ENCODE assay signal across 8 mouse cellular contexts in the genomic region with DNA sequence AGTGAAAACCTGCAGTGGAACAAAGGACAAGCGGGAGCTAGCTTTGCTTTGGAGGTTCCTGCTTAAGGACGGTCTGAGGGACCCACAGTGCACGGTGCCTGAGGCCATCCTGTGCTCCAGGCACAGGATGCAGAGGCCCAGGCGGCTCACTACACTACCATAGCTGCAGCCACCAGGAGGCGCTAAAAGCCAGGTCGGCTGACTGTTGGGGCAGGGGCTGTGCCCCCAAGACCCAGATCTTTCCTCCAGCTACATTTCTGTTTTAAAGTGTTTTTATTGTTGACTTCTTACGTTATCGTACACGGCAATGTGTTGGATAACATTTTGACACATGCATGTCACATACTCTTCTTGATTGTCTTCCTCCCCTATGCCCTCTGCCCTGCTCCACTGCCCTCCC. TPM values are rescaled to one million over a fixed set of nuclear protein-coding genes. Genes with fewer than 3 reads are reported as not detected.
DNase-seq lines count a peak whose midpoint lies in the region; ATAC-seq lines count a peak whose summit lies in the region.
"Had no signal": no experiment of that assay in that cellular context is flagged by ENCODE, and none has a peak within 500 bp of the region (broad histone marks: within the 10 kb centered on the region; RNA-seq: fewer than 3 reads in every experiment).

No protein-coding gene starts in this region.

- peak; percentile 40 for DNase-seq in kidney, adult 9 months
- peak; percentile 68 for DNase-seq in ES-CJ7 (ENCODE audit: low read depth, low spot score)
- DNase-seq in retina, embryonic 14.5 days (ENCODE audit: low spot score), result peak; percentile 53
- no peak for DNase-seq in left cerebral cortex, adult 9 months (ENCODE audit: low spot score in 2 of 2)

- H3K4me3 ChIP-seq in kidney, embryonic 14.5 days (ENCODE audit: low read length), result no peak overlapping the region

- H3K27ac ChIP-seq in kidney, embryonic 14.5 days (ENCODE audit: low read depth, low read length), result no peak overlapping the region

- no peaks in the 10 kb centered on the region for H3K9me3 ChIP-seq in kidney, embryonic 14.5 days (ENCODE audit: control insufficient read depth, low read length)

- 61% methylated on average over 9 of the region's 9 CpGs for WGBS in kidney, embryonic 14.5 days

- no peaks in the 10 kb centered on the region for H3K36me3 ChIP-seq in kidney, embryonic 14.5 days (ENCODE audit: control insufficient read depth, insufficient read depth, low read length)

- no peak overlapping the region for H3K9ac ChIP-seq in kidney, embryonic 14.5 days (ENCODE audit: low read depth, low read length)

- H3K27me3 ChIP-seq in kidney, embryonic 14.5 days (ENCODE audit: control insufficient read depth, insufficient read depth, low read length), result no peaks in the 10 kb centered on the region

- no peak overlapping the region for H3K4me2 ChIP-seq in kidney, embryonic 14.5 days (replicated peaks; ENCODE audit: low read depth, low read length)

- ATAC-seq in kidney, embryonic 14.5 days (ENCODE audit: low FRiP score, low TSS enrichment), result no peak
- ATAC-seq in common myeloid progenitor, adult 5-6 weeks (replicated peaks; ENCODE audit: low read depth, poor library complexity, severe bottlenecking), result peak; percentile 51; the same call in 1 of the 2 replicates
- ATAC-seq in megakaryocyte, adult 5-6 weeks (ENCODE audit: poor library complexity, severe bottlenecking), result no peak

- H3K4me1 ChIP-seq in kidney, embryonic 14.5 days (ENCODE audit: control insufficient read depth, insufficient read depth, low read length), result no peaks in the 10 kb centered on the region

RNA-seq across cellular contexts. Expression of a gene that starts 32.8 kb away (rescaled TPM):
- 0.04 and 0.06 TPM in 2 replicates for polyA plus RNA-seq in kidney, embryonic 14.5 days (2014; fragmentation: Nextera tagmentation; extraction: Ambion mirVana)
- not detected in 2 replicates for total RNA-seq in common myeloid progenitor, adult 5-6 weeks (2017)
- not detected in 2 replicates for total RNA-seq in megakaryocyte, adult 5-6 weeks (2015)
- not detected in 2 replicates for total RNA-seq in megakaryocyte, adult 5-6 weeks (2017)
- total RNA-seq: monocyte, adult 5-6 weeks had no signal

Comparison
In these comparisons a context has a peak if more than half of its experiments do, and no peak if none do; other contexts are left out.
1. DNase-seq: peak in kidney, adult 9 months (single experiment), ES-CJ7 (single experiment) and retina, embryonic 14.5 days (single experiment); none in left cerebral cortex, adult 9 months (0 of 2).